Mouse (Mus musculus) right cerebral cortex, adult 18-20 months (tissue): Measurements from ENCODE around the gene Cd163l1.

ENCODE experiments used
- DNase-seq: peaks from one replicate; pipeline ENCODE4 v3.0.0; 2022; ENCODE audit warnings: mixed read lengths

Cd163l1 gene

GRCm38 (mm10) chr7:140217967-140218366 is at the start of gene Cd163l1:
Cd163l1 (plus strand) TSS chr7:140218267.
- no peak for DNase-seq

- DNase-seq = no peak
Observed at GRCm38 (mm10) chr7:140169386-140169785, 48.7 kb upstream of the Cd163l1 start.

DNA sequence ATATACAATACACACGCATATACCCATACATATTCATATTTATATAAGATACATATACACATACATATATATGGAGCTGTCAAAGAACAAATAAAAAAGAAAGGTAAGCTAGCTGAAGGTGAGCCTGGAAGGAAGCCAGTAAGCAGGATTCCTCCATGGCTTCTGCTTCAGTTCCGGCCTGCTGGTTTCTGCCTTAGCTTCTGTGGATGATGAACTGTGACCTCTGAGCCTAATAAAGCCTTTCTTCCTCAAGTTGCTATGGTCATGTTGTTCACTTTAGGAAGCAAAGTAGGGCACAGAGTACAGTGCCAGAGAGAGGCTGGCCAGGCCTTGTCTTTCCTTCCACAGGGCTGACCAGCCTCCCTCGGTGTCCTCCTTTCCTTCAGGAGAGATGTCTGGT is 47.2 kb upstream of the Cd163l1 start:
- no peak for DNase-seq

GRCm38 (mm10) chr7:140172936-140173335 is 45.1 kb upstream of the Cd163l1 start, which contains the start of gene Olfr523:
Olfr523 (plus strand) TSS chr7:140173217.
- DNase-seq = no peak

DNA sequence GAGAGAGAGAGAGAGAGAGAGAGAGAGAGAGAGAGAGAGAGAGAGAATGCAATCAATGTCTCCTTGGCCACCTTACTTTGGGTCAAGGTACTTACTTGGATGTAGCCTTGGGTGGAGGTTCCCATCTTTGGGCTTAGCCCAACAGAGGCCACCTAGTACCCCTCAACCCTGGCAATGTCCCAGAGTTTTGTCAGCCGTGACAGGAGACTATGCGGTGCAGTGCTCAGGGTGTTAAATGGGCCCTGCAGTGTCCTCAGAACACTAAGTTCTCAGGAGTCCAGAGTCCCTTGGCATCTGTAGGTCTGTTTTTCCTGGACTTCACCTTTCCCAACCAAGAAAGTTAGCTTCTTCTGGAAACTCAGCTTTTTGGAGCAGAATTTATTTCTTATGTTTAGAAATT is 38.9 kb upstream of the Cd163l1 start:
- no peak for DNase-seq

GRCm38 (mm10) chr7:140180692-140181091 is 37.4 kb upstream of the Cd163l1 start:
- no peak for DNase-seq

DNA sequence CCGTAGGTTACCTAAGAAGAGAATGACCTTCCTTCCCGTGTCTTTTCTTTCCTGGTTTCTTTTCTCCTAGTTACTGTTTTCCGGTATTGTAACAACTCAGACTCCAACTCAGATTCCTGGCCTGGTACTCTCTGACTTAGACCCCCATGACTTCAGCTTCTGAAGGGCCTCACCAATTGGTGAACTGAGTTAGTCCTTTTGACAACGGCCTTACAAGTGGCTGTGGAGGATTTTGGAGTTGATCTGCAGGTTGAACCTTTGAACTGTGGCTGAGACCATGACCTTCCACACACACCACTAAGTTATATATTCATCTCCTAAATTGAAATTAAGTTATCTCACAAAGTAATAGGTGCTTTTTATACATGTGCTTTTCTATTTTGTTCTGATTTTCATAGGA is 33.9 kb upstream of the Cd163l1 start:
- no peak for DNase-seq

DNA sequence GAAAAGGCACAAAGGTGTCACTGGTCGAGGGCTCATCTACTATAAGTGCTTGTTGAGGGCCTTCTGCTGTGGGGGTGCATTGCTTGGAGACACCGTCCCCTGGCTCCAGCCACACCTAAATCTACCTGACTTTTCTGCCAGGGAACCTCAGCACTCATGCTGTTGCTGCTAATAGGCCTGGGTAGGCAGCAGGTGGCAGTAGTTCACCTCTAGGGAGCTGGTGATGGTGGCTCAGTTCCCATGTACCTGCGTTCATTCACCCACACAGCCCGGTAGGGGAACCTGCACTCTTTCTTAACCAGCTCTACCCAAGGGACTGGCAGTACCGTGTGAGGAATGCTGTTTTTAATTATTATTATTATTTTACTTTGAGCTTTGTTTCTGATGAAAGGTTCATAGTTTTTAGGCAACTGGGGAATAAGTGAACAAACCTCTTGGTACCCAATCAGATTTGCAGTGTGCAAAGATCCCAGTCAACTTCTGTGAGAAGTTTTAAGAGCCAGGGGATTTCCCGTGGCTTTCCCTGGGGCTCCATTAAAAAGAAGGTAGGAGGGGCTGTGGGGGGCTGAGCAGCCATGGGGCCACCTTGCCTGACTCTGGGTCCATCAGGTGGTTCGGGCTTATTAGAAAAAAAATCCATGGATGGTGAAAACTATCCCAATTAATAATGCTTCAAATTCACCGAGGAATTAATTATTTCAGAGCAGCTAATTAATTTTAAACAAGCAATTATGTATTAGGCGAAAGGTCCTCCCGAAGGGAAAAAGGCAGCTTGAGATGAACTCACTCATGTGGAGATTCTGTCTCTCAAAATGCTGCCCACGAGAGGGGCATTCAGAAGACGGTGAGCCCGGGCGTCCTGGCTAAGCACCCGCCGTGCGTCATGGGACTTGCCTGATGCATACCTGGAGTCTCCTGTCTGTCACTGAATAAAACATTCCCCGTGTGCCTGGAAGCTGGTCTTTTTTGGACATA is 31.1 kb upstream of the Cd163l1 start:
- peak; percentile 41 for DNase-seq

GRCm38 (mm10) chr7:140187721-140188390 is 30.2 kb upstream of the Cd163l1 start:
- DNase-seq = peak; percentile 13

DNA sequence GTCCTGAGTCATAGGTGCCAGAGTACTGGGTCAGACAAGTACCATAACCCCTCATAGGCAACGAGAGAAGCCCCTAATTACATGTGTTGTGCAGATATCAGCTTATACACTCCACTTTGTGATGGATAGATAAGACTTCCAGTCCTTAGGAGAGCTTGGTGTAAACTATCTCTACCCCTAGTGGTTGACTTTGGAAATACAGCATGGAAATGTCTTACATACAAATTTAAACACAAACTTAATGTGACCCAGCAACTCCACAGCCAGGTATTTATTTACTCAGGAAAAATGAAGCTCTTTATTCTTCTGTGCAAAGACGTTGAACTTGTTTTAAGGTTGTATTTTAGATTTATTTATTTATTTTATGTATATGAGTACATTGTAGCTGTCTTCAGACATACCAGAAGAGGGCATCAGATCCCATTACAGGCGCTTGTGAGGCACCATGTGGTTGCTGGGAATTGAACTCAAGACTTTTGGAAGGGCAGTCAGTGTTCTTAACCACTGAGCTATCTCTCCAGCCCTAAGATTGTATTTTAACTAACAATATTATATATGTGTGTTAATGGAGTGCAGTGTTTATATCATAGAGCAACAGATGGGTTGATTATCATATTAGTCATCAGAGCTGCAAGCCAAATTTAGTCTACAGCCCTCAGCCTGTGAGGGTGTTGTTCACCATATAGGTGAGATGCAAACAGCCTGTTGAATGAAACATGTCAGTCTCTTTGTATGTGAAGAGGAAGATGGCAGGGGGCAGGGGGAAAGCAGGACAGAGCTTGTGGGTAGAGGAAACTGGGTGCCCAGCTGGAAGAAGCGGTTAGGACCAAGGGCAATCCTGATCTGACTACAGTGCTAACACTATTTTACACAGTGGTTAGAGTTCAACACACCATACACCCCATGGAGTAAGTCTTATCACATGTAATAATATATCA is 29.4 kb upstream of the Cd163l1 start:
- DNase-seq = no peak

DNA sequence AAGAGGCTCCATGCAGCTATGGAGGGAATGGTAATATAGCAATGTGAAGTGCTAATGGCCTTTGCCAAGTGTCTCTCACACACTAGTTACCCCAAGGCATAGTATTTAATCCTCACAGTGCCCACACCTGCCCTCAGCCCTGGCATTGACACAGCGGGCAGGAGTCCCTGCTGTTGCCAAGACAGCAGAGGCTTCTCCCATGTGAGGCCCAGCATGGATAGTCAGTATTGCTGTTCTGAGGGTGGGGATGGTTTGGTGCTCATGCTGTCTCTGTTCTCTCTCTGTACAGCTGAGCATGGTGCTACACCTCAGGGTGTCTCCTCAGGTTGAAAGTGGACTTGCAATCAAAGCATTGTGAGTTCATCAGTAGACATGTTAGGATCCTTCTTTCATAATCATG is 27.6 kb upstream of the Cd163l1 start:
- DNase-seq = no peak

DNA sequence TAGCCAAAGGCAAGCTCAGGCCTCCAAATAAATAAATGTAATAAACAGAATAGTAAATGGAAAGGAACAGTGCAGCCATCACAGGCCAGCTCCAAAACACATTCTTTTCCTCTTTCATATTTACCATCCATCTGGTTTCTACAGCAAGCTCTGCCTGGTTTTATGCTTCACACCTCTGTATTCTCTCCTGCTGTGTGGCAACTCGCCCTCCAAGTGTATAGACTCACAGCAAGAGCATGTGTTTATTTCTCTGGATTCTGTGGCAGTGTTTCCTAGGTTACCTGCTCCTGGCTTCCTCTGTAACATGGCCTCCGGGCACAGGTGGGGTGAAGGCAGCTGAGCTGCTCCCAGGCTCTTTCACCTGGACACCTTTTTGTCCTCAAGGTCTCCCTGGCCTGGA is 25.6 kb upstream of the Cd163l1 start:
- no peak for DNase-seq

DNA sequence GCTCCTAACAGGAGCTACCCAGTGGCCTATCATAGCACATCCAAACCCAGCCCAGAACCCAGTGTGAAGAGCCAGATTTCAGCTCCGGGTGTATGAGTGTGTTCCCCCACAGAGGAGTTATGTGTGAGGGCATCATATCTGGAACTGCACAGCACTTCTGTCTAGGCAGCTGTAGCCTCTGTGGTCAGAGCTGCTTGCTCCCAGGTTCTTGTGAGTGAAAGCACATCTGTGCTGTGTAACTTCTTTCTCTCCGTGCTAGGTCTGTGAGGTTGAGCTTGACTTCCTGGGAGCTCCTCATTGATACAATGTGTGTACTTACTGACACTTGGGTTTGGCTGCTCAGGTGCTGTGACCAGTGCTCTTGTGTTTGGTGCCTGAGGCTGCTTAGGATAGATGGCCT is 25.2 kb upstream of the Cd163l1 start:
- no peak for DNase-seq

- peak; percentile 16 for DNase-seq
Observed at GRCm38 (mm10) chr7:140194031-140194430, 24.0 kb upstream of the Cd163l1 start.

DNA sequence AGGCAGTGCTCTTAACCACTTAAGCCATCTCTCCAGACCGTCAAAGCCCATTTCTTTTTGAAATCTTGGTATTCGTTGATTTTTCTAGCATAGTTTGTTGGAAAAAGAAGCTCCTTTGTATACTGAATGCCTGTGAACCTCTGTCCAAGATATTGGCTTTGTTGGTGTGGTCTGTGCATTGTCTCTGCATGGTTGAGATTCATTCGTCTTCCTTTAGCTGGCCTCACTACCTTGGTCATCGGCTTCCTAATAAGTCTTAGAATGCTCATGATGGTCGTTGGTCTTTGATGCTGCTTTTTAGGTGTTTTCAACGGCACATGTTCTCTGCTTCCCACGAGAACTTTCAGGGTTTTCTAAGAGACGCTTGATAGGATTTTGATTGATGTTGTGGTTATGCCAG is 22.1 kb upstream of the Cd163l1 start:
- DNase-seq = no peak

DNA sequence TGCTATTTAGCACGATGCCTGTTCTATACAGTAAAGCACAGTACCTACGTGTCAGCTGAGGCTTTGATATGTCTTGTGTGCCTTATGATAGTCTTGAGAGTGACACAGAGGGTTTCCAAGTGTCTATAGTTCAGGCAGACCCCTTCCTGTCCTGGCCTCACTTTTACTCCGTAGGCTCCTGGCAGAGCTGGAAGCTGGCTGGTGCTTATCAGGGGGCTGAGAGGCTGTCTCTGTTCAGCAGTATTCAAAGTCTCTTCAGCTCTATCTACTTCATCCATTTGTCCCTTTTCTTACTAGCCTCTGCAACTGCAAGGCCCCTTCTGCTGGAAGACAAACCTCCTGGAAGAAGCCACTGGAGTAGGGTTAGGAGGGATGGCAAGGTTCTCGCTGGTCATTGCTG is 17.0 kb upstream of the Cd163l1 start:
- DNase-seq = no peak

DNA sequence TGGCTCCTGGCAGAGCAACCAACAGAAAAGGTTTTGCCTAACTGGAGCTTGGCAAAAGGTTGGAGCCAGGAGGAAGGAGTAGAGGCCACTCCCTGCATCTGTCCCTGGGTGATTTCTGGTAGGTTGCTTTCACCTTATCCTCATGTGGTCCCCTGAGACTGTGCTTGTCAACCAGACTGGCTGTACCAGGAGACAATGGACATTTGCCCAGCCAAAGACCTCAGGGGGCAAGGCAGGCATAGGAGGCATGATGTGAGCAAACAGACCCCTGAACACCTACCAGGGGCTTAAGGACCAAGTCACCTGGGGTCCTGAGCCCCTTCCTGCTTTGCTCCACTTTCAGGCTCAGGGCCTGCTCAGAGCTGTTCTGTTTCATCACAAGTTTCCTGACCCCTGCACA is 12.2 kb upstream of the Cd163l1 start, which contains the start of gene Olfr524:
Gene Olfr524, minus strand, starts transcription at position 101 of the 400 bp plus-strand sequence.
- no peak for DNase-seq

DNA sequence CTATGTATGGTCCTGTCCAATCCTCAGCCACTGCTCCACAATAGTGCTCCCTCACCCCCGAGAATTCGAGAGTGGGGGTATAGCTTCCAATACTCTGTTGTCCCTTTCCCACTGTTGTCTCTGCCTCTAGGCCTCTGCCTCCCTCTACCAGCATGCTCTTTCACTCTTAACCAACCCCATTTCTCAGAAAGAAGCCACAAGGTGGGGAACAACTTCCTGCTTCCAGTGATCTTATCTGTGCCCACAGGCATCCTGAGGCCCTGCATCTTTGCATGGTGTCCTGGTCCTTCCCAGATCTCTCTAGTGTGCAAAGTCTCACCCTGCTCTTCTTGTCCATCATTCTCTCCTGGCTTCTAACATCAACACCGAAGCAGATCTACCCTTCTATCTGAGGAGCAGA is 11.2 kb upstream of the Cd163l1 start:
- no peak for DNase-seq

GRCm38 (mm10) chr7:140208153-140208552 is 9.9 kb upstream of the Cd163l1 start:
- DNase-seq = no peak

DNA sequence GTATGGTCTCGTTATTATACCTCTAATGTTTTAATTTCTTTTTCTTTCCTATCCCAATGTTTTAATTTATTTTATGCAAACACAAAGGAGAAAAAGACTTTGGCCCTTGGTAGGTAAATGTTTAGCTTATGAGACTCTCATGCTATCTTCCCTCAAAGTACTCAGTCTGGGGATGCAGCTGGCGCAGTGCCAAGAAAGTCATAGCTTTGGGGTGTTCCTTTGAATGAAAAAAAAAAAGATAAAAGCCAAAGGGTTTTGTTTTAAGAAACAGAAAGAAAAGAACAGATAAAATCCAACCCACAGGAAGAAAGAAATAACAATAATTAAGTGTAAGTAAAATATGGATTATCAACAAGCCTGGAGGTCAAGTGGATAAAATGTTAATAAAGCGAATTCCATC is 9.4 kb upstream of the Cd163l1 start:
- DNase-seq = no peak

- no peak for DNase-seq
Observed at GRCm38 (mm10) chr7:140213841-140214240, 4.2 kb upstream of the Cd163l1 start.

- no peak for DNase-seq
Observed at GRCm38 (mm10) chr7:140219268-140219667, 1.2 kb downstream of the Cd163l1 start.

DNA sequence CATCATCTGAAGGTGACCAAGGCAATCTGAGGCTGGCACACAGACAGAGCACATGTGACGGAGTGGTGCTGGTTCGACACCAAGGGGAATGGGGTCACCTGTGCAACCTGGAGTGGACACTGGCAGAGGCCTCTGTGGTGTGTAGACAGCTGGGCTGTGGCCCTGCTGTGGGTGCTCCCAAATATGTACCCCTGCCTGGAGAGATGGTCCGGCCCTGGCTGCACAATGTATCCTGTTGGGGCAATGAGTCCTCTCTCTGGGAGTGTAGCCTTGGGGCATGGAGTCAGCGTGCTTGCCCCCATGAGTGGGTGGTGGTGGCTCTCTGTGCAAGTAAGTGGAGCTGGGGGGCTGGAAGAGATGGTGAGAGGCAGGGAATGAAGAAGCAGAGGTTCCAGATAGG is 2.3 kb downstream of the Cd163l1 start:
- no peak for DNase-seq
